Mouse (Mus musculus) thymus, adult 2 months (tissue): ENCODE measurements at regions not wholly inside any gene's neighbourhood (a gene's known extent, or its start where the extent isn't known, plus 50 kb on each side); places are given as distances from the start of the nearest gene placed in this dataset.

Experiments used
- DNase-seq: peaks from one replicate; pipeline ENCODE4 v3.0.0; 2021
- H3K27ac ChIP-seq: fragments of 200-500 bp; 2 replicates; pipeline ENCODE4 v1.5.1; 2012; ENCODE audit warnings: low read length, control low read depth; ENCODE audit not compliant: control insufficient read depth, insufficient read depth
- H3K27me3 ChIP-seq: fragments of 200-500 bp; 2 replicates; pipeline ENCODE4 v1.6.1; 2012; ENCODE audit warnings: mild to moderate bottlenecking, low read length, moderate library complexity, mixed read lengths; ENCODE audit not compliant: control insufficient read depth, insufficient read depth
- H3K36me3 ChIP-seq: fragments of 200-500 bp; 2 replicates; pipeline ENCODE4 v1.6.1; 2012; ENCODE audit warnings: mild to moderate bottlenecking, low read length, moderate library complexity; ENCODE audit not compliant: control insufficient read depth, insufficient read depth
- H3K4me1 ChIP-seq: fragments of 200-500 bp; replicated peaks from 2 replicates; pipeline ENCODE4 v1.6.1; 2012; ENCODE audit warnings: low read length; ENCODE audit not compliant: control insufficient read depth, insufficient read depth
- H3K4me3 ChIP-seq: fragments of 200-500 bp; 2 replicates; pipeline ENCODE4 v1.5.1; 2012; ENCODE audit warnings: mild to moderate bottlenecking, low read length, control low read depth, moderate library complexity; ENCODE audit not compliant: control insufficient read depth, insufficient read depth
- CTCF ChIP-seq: fragments of 200-500 bp; IDR thresholded peaks from 2 replicates; pipeline ENCODE4 v1.5.1; 2012; ENCODE audit warnings: mild to moderate bottlenecking, control low read depth, low read length, moderate library complexity, borderline replicate concordance; ENCODE audit not compliant: control insufficient read depth, poor library complexity, insufficient read depth; ENCODE audit errors: extremely low read depth
- POLR2A ChIP-seq: fragments of 200-500 bp; IDR thresholded peaks from 2 replicates; pipeline ENCODE4 v1.6.1; 2012; ENCODE audit warnings: mild to moderate bottlenecking, low read length, control low read depth, moderate library complexity; ENCODE audit not compliant: control insufficient read depth, poor library complexity, insufficient read depth; ENCODE audit errors: extremely low read depth
- WGBS: fragments of 180-500 bp; shearing (Covaris S2); methylation state at CpG from one replicate; pipeline ENCODE4 v1.1.7; 2018; 5-methylcytosine and 5-hydroxymethylcytosine counted together

DNA sequence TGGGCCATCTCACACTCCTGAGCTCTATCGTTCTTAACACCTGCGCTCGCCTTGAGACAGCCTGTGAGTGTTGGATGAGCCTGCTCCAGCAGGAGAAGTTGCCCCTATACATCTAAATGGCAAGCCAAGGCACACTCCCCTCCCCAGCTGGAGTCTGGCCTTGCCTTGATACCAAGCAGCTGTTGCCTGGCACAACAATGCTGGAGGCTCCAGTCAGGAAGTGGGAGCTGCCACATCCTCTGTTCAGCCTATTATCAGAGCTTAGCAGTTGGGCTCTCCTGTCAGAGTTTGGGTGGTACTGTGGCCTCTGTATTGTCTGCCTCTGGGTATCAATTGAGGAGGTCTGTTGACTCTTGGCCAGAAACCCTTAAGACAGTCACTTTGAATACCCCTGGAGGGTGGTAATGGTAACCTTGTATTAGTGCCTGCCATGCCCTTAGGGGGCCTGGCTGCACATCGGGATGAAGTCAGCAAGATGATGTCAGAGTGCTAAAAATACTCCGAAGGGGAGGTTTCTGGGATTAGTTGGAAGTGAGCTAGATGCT, 227.4 kb upstream of the Jarid2 start:
- 12% methylated on average over 5 of the region's 5 CpGs for WGBS
- no peak overlapping the region for H3K27ac ChIP-seq
- H3K27me3 ChIP-seq = no peaks in the 10 kb centered on the region
- H3K4me3 ChIP-seq = no peak overlapping the region
- TF ChIP-seq POLR2A (no peak), CTCF (no peak)
- DNase-seq = peak; percentile 58
- no peaks in the 10 kb centered on the region for H3K36me3 ChIP-seq
- peaks cover 25% of the 10 kb centered on the region for H3K4me1 ChIP-seq

DNA sequence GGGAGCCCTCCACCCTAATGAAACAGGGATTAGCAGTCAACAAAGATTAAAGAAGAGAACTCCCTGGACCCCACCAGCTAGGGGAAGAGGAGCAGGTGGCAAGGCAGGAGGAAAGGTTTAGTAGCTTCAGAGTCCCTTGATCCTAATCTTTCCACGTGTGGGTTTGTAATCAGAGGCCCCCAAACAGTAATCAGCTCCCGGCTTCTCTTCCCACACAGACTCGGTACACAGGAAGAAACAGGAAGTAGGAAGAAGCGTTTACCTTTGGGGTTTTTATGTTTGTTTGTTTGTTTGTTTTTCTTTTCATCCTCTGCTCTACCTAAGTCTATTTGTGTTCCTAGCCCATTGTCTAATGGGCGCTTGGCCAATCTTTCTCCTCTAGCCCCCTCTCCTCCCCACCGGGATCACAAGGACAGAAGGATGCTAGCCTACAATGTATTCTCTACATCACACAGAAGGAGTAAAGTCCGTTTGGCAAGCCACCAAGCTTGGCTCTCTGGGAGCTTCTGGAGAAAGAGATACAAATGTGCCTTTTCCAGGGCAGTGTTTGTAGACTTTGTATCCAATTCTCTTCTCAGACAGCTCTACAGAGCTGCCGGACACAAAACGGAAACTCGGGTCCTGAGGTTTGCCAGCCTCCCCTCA, 226.5 kb upstream of the Jarid2 start:
- Histone ChIP-seq H3K4me1 (peaks cover 31% of the 10 kb centered on the region), H3K27ac (no peak overlapping the region), H3K27me3 (no peaks in the 10 kb centered on the region), H3K4me3 (no peak overlapping the region), H3K36me3 (no peaks in the 10 kb centered on the region)
- 57% methylated on average over 10 of the region's 10 CpGs for WGBS
- TF ChIP-seq POLR2A (no peak), CTCF (no peak)
- DNase-seq = no peak

DNA sequence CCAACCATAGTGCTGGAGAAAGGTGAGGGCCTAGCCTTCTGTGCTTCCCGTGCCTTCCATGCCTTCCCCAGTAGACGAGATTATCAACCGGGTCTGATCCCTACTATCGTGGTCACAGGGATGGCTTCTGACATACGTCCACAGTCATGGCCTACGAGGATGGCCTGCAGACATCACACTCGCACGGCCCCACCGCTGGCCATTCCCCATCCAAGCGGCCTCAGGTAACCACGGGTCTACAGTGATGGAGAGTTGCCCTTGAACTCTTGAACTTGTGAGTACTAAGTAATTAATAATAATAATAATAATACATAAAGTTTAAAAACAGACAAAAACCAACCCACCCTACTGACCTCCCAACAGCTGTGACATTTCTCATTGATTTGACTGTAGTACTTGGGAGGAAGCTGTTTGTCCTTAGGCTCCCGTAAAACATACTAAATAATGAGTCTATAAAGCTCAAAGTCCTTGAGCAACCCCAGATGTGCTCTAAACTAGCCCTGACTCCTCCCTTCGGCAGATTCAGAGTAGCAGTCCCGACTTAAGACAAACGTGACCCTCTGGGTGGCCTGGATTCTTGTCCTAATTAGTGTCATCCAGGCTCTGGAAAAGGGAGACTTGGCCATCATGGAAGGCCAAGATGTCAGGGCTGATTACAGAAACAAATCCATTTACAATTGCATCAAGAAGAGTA, 225.9 kb upstream of the Jarid2 start:
- WGBS = 94% methylated on average over 15 of the region's 15 CpGs
- DNase-seq = no peak
- Histone ChIP-seq H3K27ac (no peak overlapping the region), H3K4me1 (peaks cover 31% of the 10 kb centered on the region), H3K27me3 (no peaks in the 10 kb centered on the region), H3K36me3 (no peaks in the 10 kb centered on the region), H3K4me3 (no peak overlapping the region)
- no peak for TF ChIP-seq CTCF
- TF ChIP-seq POLR2A = no peak

DNA sequence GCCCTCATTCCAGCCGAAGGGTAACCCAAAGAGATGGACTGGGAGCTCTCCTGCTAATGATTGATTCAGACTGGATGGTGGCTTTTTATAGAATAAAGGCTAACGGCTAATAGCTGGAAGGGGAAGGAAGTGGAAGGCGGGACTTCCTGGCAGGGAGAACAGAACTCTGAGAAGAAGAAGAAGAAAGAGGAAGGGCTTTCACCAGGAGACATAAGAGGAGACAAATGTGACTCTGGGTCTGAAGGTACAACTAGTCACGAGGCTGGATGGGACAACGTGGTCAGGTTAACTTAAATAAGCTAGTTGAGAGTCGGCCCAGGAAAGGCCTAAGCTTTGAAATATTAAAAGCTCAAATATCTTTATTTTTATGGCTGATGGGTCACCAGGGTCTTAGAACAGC, 224.8 kb upstream of the Jarid2 start:
- DNase-seq = no peak
- no peaks in the 10 kb centered on the region for H3K36me3 ChIP-seq
- H3K4me1 ChIP-seq = peaks cover 31% of the 10 kb centered on the region
- TF ChIP-seq POLR2A (no peak), CTCF (no peak)
- H3K27ac ChIP-seq = no peak overlapping the region
- no peak overlapping the region for H3K4me3 ChIP-seq
- H3K27me3 ChIP-seq = no peaks in the 10 kb centered on the region
- WGBS = 28% methylated on average over 6 of the region's 6 CpGs

DNA sequence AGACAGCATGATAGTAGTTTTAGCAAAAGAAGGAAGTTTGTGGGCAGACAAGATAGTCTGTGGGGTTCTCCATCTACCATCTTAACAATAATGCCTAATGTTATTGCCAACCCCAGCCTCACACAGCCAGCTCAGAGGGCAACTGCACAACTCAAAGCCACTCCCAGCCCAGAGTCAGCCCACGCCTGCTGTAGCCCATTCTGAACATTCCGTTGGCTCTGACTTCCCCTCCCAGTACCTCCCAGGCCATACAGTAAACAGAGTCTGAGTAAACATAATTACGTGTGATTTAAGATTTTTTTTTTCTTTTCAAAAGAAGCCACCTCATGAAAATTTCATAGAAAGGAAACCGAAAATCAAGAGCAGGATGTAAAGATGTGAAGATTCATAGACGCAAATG, 222.3 kb upstream of the Jarid2 start:
- Histone ChIP-seq H3K4me1 (peaks cover 22% of the 10 kb centered on the region), H3K36me3 (no peaks in the 10 kb centered on the region), H3K4me3 (no peak overlapping the region), H3K27me3 (no peaks in the 10 kb centered on the region), H3K27ac (no peak overlapping the region; the same call in 1 of the 2 replicates)
- TF ChIP-seq CTCF = no peak
- TF ChIP-seq POLR2A = no peak
- 9% methylated on average over 5 of the region's 5 CpGs for WGBS
- no peak for DNase-seq

DNA sequence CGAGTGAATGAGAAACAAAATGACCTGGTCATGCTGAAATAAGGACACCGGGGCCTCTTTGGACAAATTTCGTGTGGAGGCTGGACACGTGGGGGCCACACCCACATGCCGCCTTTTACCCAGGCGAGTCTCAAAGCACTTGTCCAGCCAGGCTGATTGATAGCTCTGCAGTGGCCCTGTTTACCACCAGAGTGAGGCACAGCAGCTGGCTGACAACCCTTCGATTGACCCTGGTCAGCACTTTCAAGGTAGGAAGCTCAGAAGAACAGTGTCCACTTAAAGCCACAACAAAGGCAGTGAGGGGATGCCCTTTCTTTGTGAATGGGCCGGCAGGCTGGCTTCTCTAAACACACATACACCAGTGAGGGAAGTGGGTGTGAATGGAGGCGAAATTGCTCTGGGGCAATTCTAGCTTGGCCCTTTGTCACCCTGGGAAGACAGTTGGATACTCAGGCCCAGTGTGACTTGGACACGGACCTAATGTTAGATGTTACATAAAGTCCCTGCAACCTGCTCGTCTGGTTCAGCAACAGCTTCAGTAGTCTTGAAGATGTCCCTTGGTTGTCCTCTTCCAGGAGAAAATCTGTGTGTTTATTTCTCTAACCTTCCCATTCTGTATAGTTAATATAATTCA, 219.6 kb upstream of the Jarid2 start:
- no peaks in the 10 kb centered on the region for H3K27me3 ChIP-seq
- DNase-seq = no peak
- H3K4me1 ChIP-seq = peaks cover 11% of the 10 kb centered on the region
- no peak overlapping the region for H3K4me3 ChIP-seq
- no peak for TF ChIP-seq CTCF
- TF ChIP-seq POLR2A = no peak
- H3K27ac ChIP-seq = no peak overlapping the region
- H3K36me3 ChIP-seq = no peaks in the 10 kb centered on the region
- 90% methylated on average over 11 of the region's 11 CpGs for WGBS
